Mouse (Mus musculus): ENCODE measurements around the gene Ankrd33.

Gene Ankrd33

GRCm38 (mm10) chr15:101146100-101146965, 30.8 kb downstream of the Ankrd33 start:
- DNase-seq (ENCODE audit: low read depth, low spot score) = no peak

- no peak for DNase-seq (ENCODE audit: low read depth, low spot score)
Measured at GRCm38 (mm10) chr15:101147115-101147909, 31.8 kb downstream of the Ankrd33 start.

- no peak for DNase-seq (ENCODE audit: low read depth, low spot score)
Measured at GRCm38 (mm10) chr15:101147910-101148273, 32.3 kb downstream of the Ankrd33 start.

GRCm38 (mm10) chr15:101148604-101149003, 33.0 kb downstream of the Ankrd33 start:
- no peak for DNase-seq (ENCODE audit: low read depth, low spot score)

- no peak for DNase-seq (ENCODE audit: low read depth, low spot score)
Measured at GRCm38 (mm10) chr15:101151409-101152261, 36.1 kb downstream of the Ankrd33 start.

GRCm38 (mm10) chr15:101154700-101155616, 39.4 kb downstream of the Ankrd33 start:
- DNase-seq (ENCODE audit: low read depth, low spot score) = no peak

GRCm38 (mm10) chr15:101160128-101160527, 44.6 kb downstream of the Ankrd33 start:
- no peak for DNase-seq (ENCODE audit: low read depth, low spot score)

- DNase-seq (ENCODE audit: low read depth, low spot score) = no peak
Measured at GRCm38 (mm10) chr15:101160591-101160990, 45.0 kb downstream of the Ankrd33 start.

GRCm38 (mm10) chr15:101161534-101161933, 46.0 kb downstream of the Ankrd33 start:
- no peak for DNase-seq (ENCODE audit: low read depth, low spot score)

GRCm38 (mm10) chr15:101163056-101163458, 47.5 kb downstream of the Ankrd33 start:
- DNase-seq (ENCODE audit: low read depth, low spot score) = no peak

GRCm38 (mm10) chr15:101163854-101164253, 48.3 kb downstream of the Ankrd33 start:
- no peak for DNase-seq (ENCODE audit: low read depth, low spot score)

- no peak for DNase-seq (ENCODE audit: low read depth, low spot score)
Measured at GRCm38 (mm10) chr15:101164291-101164690, 48.7 kb downstream of the Ankrd33 start.

GRCm38 (mm10) chr15:101165658-101166437, 50.3 kb downstream of the Ankrd33 start:
- no peak for DNase-seq (ENCODE audit: low read depth, low spot score)

- no peak for DNase-seq (ENCODE audit: low read depth, low spot score)
Measured at GRCm38 (mm10) chr15:101167553-101167952, 52.0 kb downstream of the Ankrd33 start.
